Mouse (Mus musculus) heart, postnatal 0 days (tissue): ENCODE measurements around the gene Gm28042.

Source experiments
- CTCF ChIP-seq: IDR thresholded peaks from 2 replicates; pipeline ENCODE4 v1.5.1; 2016; ENCODE audit warnings: antibody characterized with exemption, control low read depth, low read depth
- EP300 ChIP-seq: IDR thresholded peaks from 2 replicates; pipeline ENCODE4 v1.6.1; 2016; ENCODE audit warnings: antibody characterized with exemption, low read depth

DNA sequence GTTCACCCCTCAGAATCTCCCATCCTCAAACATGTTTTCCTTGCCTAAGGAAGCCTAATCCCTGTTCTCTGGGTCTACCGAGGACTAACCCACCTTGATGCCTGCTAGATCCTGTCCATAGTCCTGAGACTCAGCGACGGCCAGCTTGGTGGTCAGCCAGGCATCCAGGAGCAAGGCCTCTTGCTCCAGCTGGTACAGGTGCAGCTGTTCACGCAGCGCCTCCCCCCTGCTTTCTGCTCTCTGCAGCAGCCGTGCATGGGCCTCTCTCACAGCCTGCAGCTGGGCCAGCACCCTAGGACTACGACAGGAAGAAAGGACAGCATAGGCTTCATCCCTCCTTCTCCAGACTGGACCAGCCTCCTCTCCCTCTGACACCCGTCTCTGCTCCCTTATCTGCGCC lies 20.9 kb downstream of the Gm28042 start:
- no peak for TF ChIP-seq CTCF
- TF ChIP-seq EP300, result no peak
